Mouse (Mus musculus) T-helper 2 cell (primary cell): Measurements from ENCODE around the gene Lamtor3.
"Not testable (repeated sequence)": the region's sequence is repeated elsewhere in the genome, so short reads cannot be mapped to it uniquely, and the experiment has no call there.

Experiments used
- in situ Hi-C: fragments of 300-600 bp; cut with MboI, MseI; formaldehyde crosslinking; loops from one replicate; pipeline ENCODE4 v1.15.1; 2025; ENCODE audit warnings: high pct_unique_total_duplicates

Lamtor3 gene

DNA sequence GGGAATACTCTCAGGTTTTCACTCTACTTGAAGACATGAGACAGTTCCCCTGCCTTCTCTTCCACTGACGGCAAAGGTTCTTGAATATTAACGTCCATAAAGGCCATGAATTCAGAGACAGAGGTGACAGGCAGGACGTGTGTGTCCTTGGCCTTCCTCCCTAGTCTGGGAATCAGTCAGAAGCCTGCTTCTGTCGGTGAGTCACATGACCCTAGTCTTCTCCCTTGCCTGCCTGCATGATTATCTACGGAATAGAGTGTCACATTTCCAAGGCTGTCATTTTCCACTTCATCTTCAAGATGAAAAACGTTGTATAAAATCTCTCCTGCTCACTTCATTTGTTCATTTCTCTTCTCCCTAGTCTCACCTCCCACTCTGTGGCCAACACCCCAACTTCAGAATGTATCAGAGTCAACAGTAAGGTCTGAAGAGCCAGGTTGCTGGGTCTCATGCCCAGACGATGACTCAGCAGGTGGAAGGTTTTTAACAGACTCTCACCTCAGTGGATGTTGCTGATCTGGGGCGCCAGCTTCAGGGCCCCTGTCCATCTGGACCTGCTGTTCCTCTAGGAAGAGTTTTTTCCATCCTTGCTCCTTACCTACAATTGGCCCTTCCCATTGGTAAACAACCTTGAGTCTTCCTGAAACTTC lies 43.6 kb downstream of the Lamtor3 start:
- in situ Hi-C loops = no loop called here

DNA sequence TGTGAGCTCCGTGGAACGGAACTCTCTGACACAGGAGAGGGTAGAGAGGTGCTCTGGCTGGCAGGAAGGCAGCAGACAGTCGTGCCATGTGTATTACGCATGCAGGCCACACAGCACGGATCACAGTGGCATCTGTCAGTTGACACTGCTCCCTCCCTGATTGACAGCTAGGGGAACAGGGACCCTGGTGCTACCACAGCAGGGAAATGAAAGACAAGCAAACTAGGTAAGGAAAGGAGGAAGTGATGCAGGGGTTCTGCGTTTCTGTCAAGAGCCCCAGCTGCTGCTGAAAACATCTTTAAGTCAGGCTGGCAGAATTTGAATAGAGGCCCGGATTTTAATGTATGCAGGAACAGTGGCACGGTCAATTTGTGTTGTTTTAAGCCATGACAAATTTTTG lies 45.2 kb downstream of the Lamtor3 start:
- in situ Hi-C loops = no loop called here

DNA sequence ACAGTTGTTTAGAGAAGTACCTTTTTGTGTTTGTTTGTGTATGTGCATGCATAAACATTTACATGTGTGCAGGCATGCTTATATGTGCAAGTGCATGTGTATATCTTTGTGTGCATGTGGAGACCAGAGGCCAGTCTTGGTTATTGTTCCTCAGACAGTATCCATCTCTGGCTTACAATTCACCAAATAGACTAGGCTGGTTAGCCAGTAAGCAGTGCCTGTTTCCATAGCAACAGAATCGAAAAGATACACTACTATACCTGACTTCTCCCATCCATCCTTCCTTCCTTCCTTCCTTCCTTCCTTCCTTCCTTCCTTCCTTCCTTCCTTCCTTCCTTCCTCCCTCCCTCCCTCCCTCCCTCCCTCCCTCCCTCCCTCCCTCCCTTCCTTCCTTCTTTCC lies 45.7 kb downstream of the Lamtor3 start:
- in situ Hi-C loops = not testable (repeated sequence)

DNA sequence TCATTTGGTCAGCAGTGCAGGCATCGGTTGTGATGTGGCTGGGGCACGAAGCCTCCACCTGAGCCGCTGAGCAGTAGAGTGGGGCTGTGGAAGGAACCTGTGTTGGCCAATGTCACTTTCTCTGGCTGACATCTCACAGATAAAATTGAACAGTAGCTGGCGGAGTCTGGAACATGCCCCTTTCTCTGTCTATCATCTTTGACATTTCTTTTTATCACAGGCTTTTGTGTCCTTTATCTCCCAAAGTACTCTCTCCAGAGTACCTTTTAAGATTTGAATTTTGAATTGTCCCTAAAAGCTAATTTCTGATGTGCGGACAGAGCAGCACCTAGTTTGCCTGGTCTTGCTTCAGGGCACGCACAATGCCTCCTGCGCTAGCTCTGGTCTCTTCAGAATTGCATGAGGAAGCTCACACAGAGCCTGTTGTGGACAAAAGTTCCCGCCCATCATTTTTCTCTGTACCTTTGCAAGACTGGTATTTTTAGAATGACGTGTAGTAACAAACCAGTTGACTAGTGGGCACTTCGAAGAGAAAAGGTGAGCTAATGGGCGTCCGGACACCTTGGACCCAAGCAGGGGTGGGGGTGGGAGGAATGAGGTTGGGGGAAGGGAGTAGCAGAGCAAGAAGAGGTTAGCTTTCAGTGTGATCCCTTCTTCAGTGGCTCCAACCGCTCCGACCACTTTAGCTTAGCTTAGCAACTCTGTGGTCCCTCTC lies 50.0 kb downstream of the Lamtor3 start:
- in situ Hi-C loops = no loop called here

DNA sequence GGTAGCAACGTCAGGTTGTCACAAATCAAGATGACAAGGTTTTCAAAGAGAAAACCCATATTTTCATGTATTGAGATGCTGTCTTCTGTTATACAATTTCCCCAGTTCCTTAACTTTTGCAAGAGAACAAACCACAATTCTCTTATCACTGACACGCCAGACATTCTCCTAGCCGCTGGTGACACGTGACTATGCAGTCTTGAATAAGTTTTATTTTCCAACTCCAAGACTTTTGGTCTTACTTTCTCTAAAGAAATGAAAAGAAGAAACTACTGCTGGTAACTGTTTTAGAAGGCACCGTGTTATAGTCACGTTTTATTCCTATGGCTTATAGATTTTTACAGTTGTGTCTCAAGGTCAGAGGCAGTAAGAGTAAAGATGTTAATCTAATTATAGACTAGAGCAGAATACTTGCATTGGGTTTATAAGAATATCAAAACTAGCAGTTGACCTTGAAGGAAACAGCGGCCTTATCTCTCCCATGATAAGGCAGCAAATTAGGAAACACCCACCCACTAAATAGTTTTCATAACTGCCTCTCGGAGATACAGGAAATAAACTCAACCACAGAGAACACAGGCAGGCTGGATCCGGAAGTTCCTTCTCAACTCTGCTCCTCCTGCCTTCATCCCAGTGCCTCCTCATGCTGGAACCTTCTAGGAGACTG lies 50.6 kb downstream of the Lamtor3 start:
- in situ Hi-C loops = no loop called here

DNA sequence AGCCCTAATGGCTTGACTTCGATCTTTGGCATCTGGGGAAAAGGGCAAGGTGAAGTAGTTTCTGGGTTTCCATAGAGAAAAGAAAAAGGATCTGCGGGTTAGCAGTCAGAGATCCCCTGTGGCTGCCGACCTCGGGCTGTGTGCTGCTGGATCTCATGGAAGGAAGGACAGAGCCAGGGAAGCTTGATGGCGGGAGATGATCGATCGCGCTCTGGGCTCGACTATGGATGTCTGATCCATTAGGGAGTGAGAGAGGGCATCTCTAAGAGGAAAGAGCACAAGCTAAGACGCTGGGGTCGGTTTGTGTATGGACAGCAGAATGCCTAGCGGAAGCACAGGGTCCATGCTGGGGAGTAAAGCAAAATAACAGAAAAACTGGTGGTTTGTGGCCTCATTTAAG lies 51.6 kb downstream of the Lamtor3 start:
- in situ Hi-C loops = no loop called here

DNA sequence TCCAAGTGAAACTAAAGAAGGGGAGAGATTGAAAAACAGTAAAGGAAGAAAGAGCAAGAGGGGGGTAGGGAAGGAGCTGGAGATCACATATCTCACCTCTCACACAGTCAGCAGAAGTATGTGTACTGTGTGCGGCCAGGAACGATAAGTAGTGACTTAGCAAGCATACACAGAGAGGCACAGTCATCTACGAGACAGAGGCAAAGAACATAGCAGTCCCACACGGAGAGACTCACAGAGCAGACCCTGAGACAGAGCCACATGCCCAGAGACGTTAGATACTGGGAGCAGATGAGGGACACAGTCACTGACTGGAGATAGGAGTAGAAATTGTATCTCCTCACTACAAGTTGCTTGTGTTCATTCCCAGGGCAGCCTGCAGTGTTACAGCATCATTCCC lies 53.9 kb downstream of the Lamtor3 start:
- in situ Hi-C loops = no loop called here

DNA sequence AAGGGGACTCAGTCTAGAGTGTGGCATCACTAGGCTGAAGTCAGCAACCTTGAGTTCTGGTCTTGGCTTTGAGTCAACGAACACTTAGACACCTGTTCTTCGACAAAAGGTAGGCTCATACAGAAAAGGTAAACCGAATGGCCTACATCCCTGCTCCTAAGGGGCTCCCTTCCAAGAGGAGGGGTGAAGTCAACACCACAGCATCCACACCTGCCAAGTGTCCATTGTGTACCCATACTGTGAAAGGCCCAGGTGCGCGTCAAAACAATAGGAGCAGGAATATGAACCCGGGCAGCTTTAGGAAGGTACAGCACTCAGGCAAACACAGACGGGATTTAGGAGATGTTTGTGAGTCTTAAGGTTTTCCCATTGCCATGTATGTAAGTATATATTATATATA lies 54.7 kb downstream of the Lamtor3 start:
- in situ Hi-C loops = no loop called here

DNA sequence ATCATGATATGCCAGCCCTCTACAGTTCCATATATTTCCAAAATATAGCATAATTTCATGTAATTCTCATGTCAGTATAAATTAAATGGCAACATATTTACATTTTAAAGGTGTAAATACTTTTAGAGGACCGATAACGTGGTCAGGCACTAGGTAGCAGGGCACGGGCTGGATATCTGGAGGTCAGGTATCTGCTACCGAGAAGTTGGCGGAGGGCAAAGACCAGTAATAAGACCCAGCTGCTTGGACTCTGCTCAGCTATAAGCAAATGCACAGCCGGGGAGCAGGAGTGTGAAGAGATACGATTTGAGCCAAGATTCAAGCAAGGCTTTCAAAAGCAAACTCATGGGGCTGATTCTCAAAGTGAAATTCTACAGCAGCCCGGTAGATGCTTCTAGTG lies 56.0 kb downstream of the Lamtor3 start:
- in situ Hi-C loops = no loop called here

DNA sequence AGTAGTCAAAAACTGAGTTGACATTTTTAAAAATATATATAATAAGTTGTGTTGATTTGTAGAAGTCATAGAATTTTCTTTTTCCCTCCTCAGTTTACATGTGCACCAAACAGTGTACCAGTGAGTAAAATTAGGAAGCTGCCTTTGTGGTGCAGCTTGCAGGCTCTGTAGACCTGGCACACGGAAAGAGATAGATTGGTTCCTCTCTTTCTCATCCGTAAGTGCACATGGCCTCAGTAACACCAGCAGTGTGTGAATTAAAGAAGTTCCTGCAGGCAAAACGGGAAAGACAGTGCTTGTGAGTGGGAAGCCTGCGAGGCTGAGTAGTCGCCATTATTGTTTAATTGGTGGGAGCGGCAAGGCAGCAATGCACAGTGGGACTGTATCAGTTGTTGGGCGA lies 57.1 kb downstream of the Lamtor3 start:
- in situ Hi-C loops = loop anchor here (25.0 kb wide), 1 partner anchor 462 kb away; the partner anchor contains the start of gene Adh5

DNA sequence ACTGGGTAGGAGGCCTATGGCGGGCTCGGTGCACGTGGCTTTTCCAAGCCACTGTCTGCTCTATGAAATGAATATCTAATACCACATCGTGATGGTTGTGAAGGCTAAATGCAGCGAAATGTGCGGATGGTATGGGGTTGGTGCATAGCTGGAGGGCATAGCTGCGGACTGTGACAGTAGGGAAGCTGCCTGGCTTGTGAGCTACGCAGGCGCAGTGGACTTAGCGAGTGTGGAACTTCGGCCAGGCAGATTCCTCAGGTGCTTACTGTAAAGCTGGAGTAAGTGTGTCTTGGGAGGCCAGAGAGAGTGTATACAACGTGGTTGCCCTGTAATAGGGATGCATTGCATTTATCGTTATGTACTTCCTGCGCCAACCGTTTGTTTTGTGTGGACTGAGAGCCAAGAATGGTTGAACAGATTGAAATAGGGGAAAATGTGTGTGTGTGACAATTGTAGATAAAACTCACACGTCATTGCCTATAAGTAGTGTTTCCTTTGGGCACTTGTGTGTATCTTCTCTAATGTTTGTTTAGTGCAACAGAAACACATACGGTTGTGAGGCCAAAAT lies 57.6 kb downstream of the Lamtor3 start:
- in situ Hi-C loops = loop anchor here (25.0 kb wide), 1 partner anchor 461 kb away; the partner anchor contains the start of gene Adh5

DNA sequence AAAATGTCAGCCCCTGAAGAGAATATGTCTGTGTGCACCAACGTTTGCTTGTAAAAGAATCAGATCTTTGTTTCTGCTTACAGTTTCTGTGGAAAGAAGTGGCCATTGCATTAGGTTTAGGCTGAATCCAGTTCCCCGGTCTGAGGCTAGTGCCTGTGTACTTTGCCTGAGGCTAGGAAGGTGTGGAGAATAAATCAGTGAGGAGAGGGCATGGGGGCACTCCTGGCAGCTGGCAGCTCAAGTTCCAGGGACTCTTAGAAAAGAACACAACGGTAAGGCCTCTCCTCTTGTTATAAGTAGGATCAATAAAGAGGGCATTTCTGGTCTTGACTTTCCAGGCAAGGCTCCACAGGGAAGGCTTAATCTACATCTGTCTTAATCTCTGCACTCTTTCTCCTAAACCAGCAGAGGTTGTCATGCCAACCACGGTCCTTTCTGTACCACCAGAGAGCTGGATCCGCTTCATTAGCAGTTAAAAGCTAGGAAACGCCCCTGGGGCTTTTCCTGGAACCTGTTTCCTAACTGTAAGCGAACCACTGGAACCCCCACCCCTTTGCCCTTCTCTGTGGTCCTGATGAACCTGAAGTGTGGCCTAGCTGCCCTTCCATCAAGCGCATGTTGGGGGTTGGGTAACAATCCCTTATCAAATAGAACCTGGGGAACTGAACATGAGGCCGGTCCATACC lies 58.8 kb downstream of the Lamtor3 start:
- in situ Hi-C loops = loop anchor here (25.0 kb wide), 1 partner anchor 460 kb away; the partner anchor contains the start of gene Adh5

DNA sequence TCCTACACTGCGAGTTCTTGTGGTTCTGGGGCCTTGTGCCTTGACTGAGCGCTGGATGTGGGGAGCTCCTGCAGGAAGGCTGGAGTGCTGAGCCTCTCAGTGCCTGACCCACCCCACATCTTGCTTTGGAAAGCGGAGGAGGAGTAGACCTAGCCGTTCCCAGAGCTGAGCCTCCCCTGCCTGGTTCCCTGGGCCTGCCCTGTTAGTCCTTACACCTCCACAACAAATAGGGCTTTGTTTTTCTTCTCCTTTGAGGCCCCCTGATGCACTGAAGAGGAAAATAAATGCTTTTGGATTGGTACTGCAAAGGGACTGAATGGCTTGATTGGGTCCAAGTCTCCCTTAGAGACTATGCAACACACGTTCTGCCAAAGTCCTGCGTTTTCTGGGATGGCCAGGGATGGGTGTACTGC lies 59.3 kb downstream of the Lamtor3 start:
- in situ Hi-C loops = loop anchor here (25.0 kb wide), 1 partner anchor 460 kb away; the partner anchor contains the start of gene Adh5

DNA sequence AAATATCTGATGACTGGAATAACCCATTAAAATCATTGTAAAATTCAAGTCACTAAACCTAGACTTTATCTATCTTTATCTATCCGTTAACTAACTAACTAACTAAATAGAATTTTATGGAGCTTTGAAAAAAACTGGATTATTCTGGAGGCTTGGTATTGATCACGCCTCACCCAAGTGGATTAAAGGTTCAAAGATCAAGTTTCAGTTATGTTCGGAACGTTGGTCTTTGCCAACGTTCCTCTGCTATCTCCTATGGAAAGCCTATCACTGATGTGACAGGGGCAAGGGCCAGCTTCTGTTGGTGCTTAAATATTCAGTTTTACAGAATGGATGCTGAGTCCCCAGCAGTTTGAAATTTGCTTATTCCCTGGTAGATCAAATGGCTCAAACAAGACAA lies 59.9 kb downstream of the Lamtor3 start:
- in situ Hi-C loops = loop anchor here (25.0 kb wide), 1 partner anchor 459 kb away; the partner anchor contains the start of gene Adh5
